Mouse (Mus musculus): ENCODE results near the gene Borcs8. TPM values are rescaled to one million over a fixed set of nuclear protein-coding genes. Genes with fewer than 3 reads are reported as not detected.

The Borcs8 gene
- polyA plus RNA-seq, 1 experiment, result 104 TPM

DNA sequence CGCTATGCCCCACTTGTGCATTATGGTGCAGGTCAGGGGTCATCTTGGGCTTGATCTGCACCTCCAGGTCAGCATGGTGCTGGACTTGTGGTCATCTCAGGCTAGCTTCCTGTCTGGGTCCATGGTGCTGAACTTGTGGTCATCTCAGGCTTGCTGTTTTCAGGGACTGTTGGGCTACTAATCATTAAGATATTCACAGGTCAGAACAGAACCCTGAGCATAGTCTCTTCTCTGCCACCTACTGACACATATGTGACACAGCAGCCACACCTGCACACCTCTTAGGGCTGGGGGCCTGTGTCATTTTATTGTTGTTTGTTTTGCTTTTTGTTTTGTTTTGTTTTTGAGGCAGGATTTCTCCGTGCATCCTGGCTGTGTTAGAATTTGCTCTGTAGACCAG is 16.4 kb upstream of the Borcs8 start:
- Histone ChIP-seq H3K4me3 (ENCODE audit: control insufficient read depth, low read depth, low read length) (no peak overlapping the region), H3K4me1 (ENCODE audit: control insufficient read depth, insufficient read depth, low read length) (peaks cover 3% of the 10 kb centered on the region; the same call in 1 of the 2 replicates), H3K36me3 (ENCODE audit: control insufficient read depth, insufficient read depth, low read length) (no peaks in the 10 kb centered on the region), H3K27ac (ENCODE audit: control insufficient read depth, insufficient read depth, low read depth, low read length) (no peak overlapping the region), H3K27me3 (ENCODE audit: control insufficient read depth, insufficient read depth, low read length) (no peaks in the 10 kb centered on the region)
- TF ChIP-seq CTCF (IDR thresholded peaks at IDR 0.05; ENCODE audit: control insufficient read depth, insufficient read depth, insufficient replicate concordance, low read depth, low read length) (no peak), POLR2A (IDR thresholded peaks at IDR 0.05; ENCODE audit: control insufficient read depth, low read depth, low read length) (no peak)

- Histone ChIP-seq H3K36me3 (ENCODE audit: control insufficient read depth, insufficient read depth, low read length) (no peaks in the 10 kb centered on the region), H3K27ac (ENCODE audit: control insufficient read depth, insufficient read depth, low read depth, low read length) (no peak overlapping the region), H3K4me1 (ENCODE audit: control insufficient read depth, insufficient read depth, low read length) (peaks cover 3% of the 10 kb centered on the region; the same call in 1 of the 2 replicates), H3K4me3 (ENCODE audit: control insufficient read depth, low read depth, low read length) (no peak overlapping the region), H3K27me3 (ENCODE audit: control insufficient read depth, insufficient read depth, low read length) (no peaks in the 10 kb centered on the region)
- TF ChIP-seq CTCF (IDR thresholded peaks at IDR 0.05; ENCODE audit: control insufficient read depth, insufficient read depth, insufficient replicate concordance, low read depth, low read length) (no peak), POLR2A (IDR thresholded peaks at IDR 0.05; ENCODE audit: control insufficient read depth, low read depth, low read length) (no peak)
Measured at GRCm38 (mm10) chr8:70124992-70125391, 14.3 kb upstream of the Borcs8 start.

DNA sequence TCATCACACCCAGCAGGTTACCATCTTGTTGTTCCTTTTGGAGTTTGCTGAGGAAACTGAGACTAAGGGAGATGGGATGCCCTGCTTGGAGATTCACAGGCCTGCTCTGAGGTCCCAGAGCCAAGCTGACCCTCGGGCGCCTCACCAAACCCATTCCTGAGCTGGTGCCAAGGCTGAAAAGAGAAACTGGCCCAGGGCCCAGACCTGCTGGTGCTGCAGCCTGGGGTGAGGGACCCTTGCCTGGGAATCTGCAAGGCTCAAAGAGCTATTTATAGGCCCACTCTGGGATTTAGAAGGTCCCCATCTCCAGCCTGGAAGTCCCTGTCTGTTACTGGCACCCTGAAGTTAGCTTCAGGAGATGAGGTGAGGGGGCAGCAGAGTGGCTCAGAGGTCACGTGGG is 10.9 kb upstream of the Borcs8 start:
- no peaks in the 10 kb centered on the region; the same call in 1 of the 2 replicates for H3K36me3 ChIP-seq (ENCODE audit: control insufficient read depth, insufficient read depth, low read length)
- no peak overlapping the region for H3K27ac ChIP-seq (ENCODE audit: control insufficient read depth, insufficient read depth, low read depth, low read length)
- H3K4me1 ChIP-seq (ENCODE audit: control insufficient read depth, insufficient read depth, low read length), result peaks cover 11% of the 10 kb centered on the region
- H3K4me3 ChIP-seq (ENCODE audit: control insufficient read depth, low read depth, low read length), result no peak overlapping the region
- H3K27me3 ChIP-seq (ENCODE audit: control insufficient read depth, insufficient read depth, low read length), result no peaks in the 10 kb centered on the region
- TF ChIP-seq POLR2A (IDR thresholded peaks at IDR 0.05; ENCODE audit: control insufficient read depth, low read depth, low read length) (no peak), CTCF (IDR thresholded peaks at IDR 0.05; ENCODE audit: control insufficient read depth, insufficient read depth, insufficient replicate concordance, low read depth, low read length) (no peak)

DNA sequence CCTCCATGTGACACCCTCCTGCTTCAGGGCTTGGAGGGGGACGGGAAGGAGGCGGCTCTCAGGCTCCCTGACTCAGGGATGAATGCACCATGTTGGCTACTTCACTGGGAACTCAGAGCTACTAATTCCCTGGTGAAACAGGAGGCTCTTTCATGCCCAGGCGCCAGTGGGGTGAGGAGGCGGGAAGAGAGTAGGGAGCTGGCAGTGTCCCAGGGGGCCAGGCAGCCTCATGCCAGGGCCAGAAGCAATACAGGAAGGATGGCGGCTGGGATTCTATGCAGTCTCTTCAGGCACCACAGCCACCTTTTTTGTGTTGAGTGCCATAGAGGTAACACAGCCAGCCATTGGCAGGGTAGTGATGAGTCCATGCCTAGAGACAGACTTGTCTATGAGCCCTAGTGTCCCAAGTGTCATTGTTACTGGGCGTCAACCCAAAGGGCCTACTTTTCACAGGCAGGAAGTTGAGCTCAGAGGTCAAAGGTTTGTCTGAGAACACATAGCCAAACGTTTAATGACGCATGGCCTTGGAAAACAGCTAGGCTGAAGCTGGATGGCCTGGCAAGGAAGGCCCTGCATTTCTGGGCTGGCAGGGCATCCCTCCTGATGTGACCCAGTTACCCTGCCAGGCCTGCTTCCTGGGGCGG is 9.9 kb upstream of the Borcs8 start:
- peaks cover 11% of the 10 kb centered on the region for H3K4me1 ChIP-seq (ENCODE audit: control insufficient read depth, insufficient read depth, low read length)
- H3K27me3 ChIP-seq (ENCODE audit: control insufficient read depth, insufficient read depth, low read length), result no peaks in the 10 kb centered on the region
- H3K4me3 ChIP-seq (ENCODE audit: control insufficient read depth, low read depth, low read length), result no peak overlapping the region
- TF ChIP-seq CTCF (IDR thresholded peaks at IDR 0.05; ENCODE audit: control insufficient read depth, insufficient read depth, insufficient replicate concordance, low read depth, low read length) (no peak), POLR2A (IDR thresholded peaks at IDR 0.05; ENCODE audit: control insufficient read depth, low read depth, low read length) (no peak)
- H3K36me3 ChIP-seq (ENCODE audit: control insufficient read depth, insufficient read depth, low read length), result no peaks in the 10 kb centered on the region; the same call in none of the 2 replicates
- no peak overlapping the region for H3K27ac ChIP-seq (ENCODE audit: control insufficient read depth, insufficient read depth, low read depth, low read length)

- H3K4me1 ChIP-seq (ENCODE audit: control insufficient read depth, insufficient read depth, low read length), result peaks cover 11% of the 10 kb centered on the region
- no peaks in the 10 kb centered on the region; the same call in none of the 2 replicates for H3K36me3 ChIP-seq (ENCODE audit: control insufficient read depth, insufficient read depth, low read length)
- H3K4me3 ChIP-seq (ENCODE audit: control insufficient read depth, low read depth, low read length), result no peak overlapping the region
- no peak overlapping the region for H3K27ac ChIP-seq (ENCODE audit: control insufficient read depth, insufficient read depth, low read depth, low read length)
- TF ChIP-seq POLR2A (IDR thresholded peaks at IDR 0.05; ENCODE audit: control insufficient read depth, low read depth, low read length) (no peak), CTCF (IDR thresholded peaks at IDR 0.05; ENCODE audit: control insufficient read depth, insufficient read depth, insufficient replicate concordance, low read depth, low read length) (no peak)
- H3K27me3 ChIP-seq (ENCODE audit: control insufficient read depth, insufficient read depth, low read length), result no peaks in the 10 kb centered on the region
Measured at GRCm38 (mm10) chr8:70130066-70130465, 9.2 kb upstream of the Borcs8 start.

DNA sequence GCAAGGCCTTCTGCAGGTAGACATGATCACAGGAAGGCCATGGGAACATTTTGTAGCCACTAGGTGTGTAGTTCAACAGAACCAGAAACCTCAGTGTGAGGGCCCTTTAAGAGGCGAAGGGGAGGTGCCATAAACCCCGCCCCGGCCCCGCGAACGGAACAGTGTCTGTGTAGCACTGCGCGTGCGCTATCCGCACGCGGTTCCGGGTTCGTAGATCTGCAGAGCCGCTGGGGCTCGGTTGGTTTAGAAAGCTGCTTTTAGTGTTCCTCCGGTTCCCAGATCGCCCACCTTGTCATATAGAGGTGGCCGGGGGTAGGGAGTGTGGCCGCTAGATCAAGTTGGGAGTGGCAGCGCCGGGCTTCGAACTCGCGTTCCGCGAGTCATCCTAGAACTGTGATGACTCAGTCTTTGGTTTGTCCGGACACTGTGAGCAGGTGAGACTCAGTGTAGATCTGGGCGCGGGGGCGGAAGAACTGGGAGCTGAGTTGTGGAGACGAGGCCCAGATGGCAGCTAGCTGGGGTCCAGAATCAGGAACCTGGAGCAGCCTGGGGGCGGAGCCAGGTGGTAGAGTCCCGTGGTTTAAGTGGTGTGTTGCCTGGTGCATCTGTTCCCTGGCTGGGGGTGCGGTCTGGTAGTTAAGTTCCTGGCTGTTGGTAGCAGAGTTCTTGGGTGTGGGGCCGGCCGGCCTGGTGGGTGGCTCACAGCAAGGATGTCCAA is 8.0 kb upstream of the Borcs8 start, which contains the start of gene Nr2c2ap:
Nr2c2ap (plus strand) TSS at position 168 of the 718 bp plus-strand sequence.
- Histone ChIP-seq H3K4me3 (ENCODE audit: control insufficient read depth, low read depth, low read length) (peak within 1 kb of the TSS; percentile 90), H3K27me3 (ENCODE audit: control insufficient read depth, insufficient read depth, low read length) (no peaks in the 10 kb centered on the region), H3K27ac (ENCODE audit: control insufficient read depth, insufficient read depth, low read depth, low read length) (peak within 1 kb of the TSS; percentile 63), H3K36me3 (ENCODE audit: control insufficient read depth, insufficient read depth, low read length) (no peaks in the 10 kb centered on the region; the same call in none of the 2 replicates), H3K4me1 (ENCODE audit: control insufficient read depth, insufficient read depth, low read length) (peaks cover 11% of the 10 kb centered on the region)
- no peak for TF ChIP-seq CTCF (IDR thresholded peaks at IDR 0.05; ENCODE audit: control insufficient read depth, insufficient read depth, insufficient replicate concordance, low read depth, low read length)
- peak; percentile 40; the same call in 1 of the 2 replicates for TF ChIP-seq POLR2A (IDR thresholded peaks at IDR 0.05; ENCODE audit: control insufficient read depth, low read depth, low read length)

DNA sequence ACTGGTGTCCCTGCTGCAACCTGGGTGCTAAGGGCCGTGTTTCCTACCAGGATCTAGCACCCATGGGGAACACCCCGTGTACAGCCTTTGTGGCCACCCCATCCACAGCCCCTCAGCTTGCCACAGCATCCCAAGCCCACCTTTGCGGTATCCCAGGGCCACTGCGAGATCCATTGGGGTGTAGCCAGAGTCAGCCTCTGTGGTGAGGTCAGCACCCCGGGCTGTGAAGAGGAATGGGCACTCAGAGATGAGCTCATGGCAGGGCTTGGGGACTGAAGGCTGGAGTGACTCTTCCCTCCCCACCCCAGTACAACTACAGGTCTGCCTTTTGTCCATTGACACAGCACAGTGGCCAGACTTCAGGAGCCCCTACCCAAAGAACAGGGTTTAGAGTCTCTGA is 5.2 kb upstream of the Borcs8 start:
- Histone ChIP-seq H3K4me1 (ENCODE audit: control insufficient read depth, insufficient read depth, low read length) (peaks cover 15% of the 10 kb centered on the region), H3K4me3 (ENCODE audit: control insufficient read depth, low read depth, low read length) (no peak overlapping the region), H3K27ac (ENCODE audit: control insufficient read depth, insufficient read depth, low read depth, low read length) (no peak overlapping the region), H3K36me3 (ENCODE audit: control insufficient read depth, insufficient read depth, low read length) (no peaks in the 10 kb centered on the region; the same call in none of the 2 replicates), H3K27me3 (ENCODE audit: control insufficient read depth, insufficient read depth, low read length) (no peaks in the 10 kb centered on the region)
- TF ChIP-seq CTCF (IDR thresholded peaks at IDR 0.05; ENCODE audit: control insufficient read depth, insufficient read depth, insufficient replicate concordance, low read depth, low read length) (no peak), POLR2A (IDR thresholded peaks at IDR 0.05; ENCODE audit: control insufficient read depth, low read depth, low read length) (no peak)

Data from testis, adult 2 months (tissue).